Mouse (Mus musculus) erythroblast, embryonic 14.5 days (primary cell): ENCODE results near the gene Syt14.

Experiments
- GATA1 ChIP-seq: IDR thresholded peaks from 2 replicates; pipeline ENCODE4 v1.6.1; 2012; ENCODE audit warnings: low read length, inconsistent platforms, mixed read lengths
- TAL1 ChIP-seq: IDR thresholded peaks from 3 replicates; pipeline ENCODE4 v1.6.1; 2012; ENCODE audit warnings: low read length, inconsistent platforms, mixed read lengths

DNA sequence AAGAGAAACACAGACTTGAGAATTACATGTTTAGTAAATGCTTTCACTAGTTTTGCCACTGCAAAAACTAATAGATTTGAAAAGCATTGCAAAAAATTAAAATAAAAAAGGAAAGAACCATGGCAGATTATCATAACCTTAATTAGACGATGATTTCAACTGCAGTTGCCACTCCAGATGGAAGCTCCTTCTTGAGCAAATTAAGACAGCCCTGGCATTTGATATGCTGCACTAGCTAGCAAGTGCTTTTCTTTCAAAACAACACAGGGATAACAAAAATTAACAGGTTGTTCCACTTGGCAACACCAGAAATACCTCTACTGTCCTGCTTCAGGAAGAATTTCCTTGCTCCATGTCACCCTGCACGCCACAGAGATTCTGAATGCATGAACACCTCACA, 97.6 kb downstream of the Syt14 start:
- TF ChIP-seq TAL1 (no peak), GATA1 (no peak)
